Mouse (Mus musculus): Measurements from ENCODE around the gene Hmgcs1.

- TF ChIP-seq CTCF (IDR thresholded peaks at IDR 0.05; ENCODE audit: control insufficient read depth, insufficient read depth, low read length), result no peak
- TF ChIP-seq POLR2A (IDR thresholded peaks at IDR 0.05; ENCODE audit: borderline replicate concordance, control insufficient read depth, low read depth, low read length), result no peak
Measured at GRCm38 (mm10) chr13:119704280-119704679, 14.1 kb downstream of the Hmgcs1 start.

All from bone marrow, adult 2 months (tissue).